Mouse (Mus musculus) testis, adult 2 months (tissue): ENCODE results near the gene Eaf2.

ENCODE experiments used
- CTCF ChIP-seq: fragments of 200-500 bp; IDR thresholded peaks from 2 replicates; pipeline ENCODE4 v1.5.1; 2012; ENCODE audit warnings: low read depth, mild to moderate bottlenecking, inconsistent platforms, low read length, moderate library complexity; ENCODE audit not compliant: control insufficient read depth, insufficient read depth, insufficient replicate concordance
- POLR2A ChIP-seq: fragments of 200-500 bp; IDR thresholded peaks from 2 replicates; pipeline ENCODE4 v1.6.1; 2012; ENCODE audit warnings: low read depth, mild to moderate bottlenecking, inconsistent platforms, low read length, moderate library complexity; ENCODE audit not compliant: control insufficient read depth

- TF ChIP-seq CTCF: no peak
- no peak for TF ChIP-seq POLR2A
Measured at GRCm38 (mm10) chr16:36828820-36829219, 46.0 kb downstream of the Eaf2 start.
